Comparison of ENCODE assay signal across 27 mouse cellular contexts in the genomic region with DNA sequence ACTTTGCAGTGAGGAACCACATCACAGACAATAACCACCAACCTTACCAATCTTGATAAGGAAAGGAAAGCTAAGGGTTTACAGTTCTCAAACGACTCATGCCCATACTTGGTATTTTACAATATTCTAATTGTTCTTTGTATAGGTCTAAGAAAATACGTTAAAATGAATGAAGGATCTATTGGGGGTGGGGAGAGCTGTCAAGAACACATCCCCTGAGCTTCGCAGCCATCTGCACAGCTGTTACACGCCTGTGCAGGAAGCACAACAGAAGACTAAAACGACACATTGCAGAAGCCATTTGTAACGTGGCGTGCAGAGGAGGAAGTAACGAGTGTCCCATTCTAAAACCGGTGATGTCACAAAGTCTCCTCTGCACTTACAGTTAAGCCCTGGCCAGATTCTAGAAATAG.
DNase-seq lines count a peak whose midpoint lies in the region; ATAC-seq and TF ChIP-seq lines count a peak whose summit lies in the region.
"Had no signal": no experiment of that assay in that cellular context is flagged by ENCODE, and none has a peak within 500 bp of the region (broad histone marks: within the 10 kb centered on the region; RNA-seq: fewer than 3 reads in every experiment).

No protein-coding gene starts in this region.

- H3K4me2 ChIP-seq in midbrain, embryonic 11.5 days, result no peak overlapping the region
- H3K4me2 ChIP-seq: forebrain, embryonic 12.5 days; kidney, embryonic 15.5 days; limb, embryonic 15.5 days; liver, embryonic 15.5 days; lung, embryonic 15.5 days; midbrain, embryonic 12.5 days had no signal

- H3K4me3 ChIP-seq in midbrain, embryonic 11.5 days (ENCODE audit: low read depth, low read length), result no peak overlapping the region
- H3K4me3 ChIP-seq in midbrain, embryonic 10.5 days, result no peak overlapping the region
- H3K4me3 ChIP-seq: forebrain, embryonic 12.5 days; heart, adult 2 months; kidney, embryonic 15.5 days; left cerebral cortex, adult 2 months; limb, embryonic 15.5 days; liver, embryonic 15.5 days; lung, embryonic 15.5 days; midbrain, embryonic 12.5 days had no signal

- no peaks in the 10 kb centered on the region for H3K9me3 ChIP-seq in midbrain, embryonic 11.5 days (ENCODE audit: control insufficient read depth, low read length)
- H3K9me3 ChIP-seq in midbrain, embryonic 10.5 days (replicated peaks), result no peaks in the 10 kb centered on the region
- H3K9me3 ChIP-seq: forebrain, embryonic 12.5 days; kidney, embryonic 15.5 days; limb, embryonic 15.5 days; liver, embryonic 15.5 days; lung, embryonic 15.5 days; midbrain, embryonic 12.5 days had no signal

- no peak for ATAC-seq in midbrain, embryonic 11.5 days (ENCODE audit: low FRiP score)
- ATAC-seq: hindbrain, postnatal 0 days had no signal

- no peak overlapping the region for H3K9ac ChIP-seq in midbrain, embryonic 11.5 days (ENCODE audit: low read length)
- H3K9ac ChIP-seq: forebrain, embryonic 12.5 days; kidney, embryonic 15.5 days; limb, embryonic 15.5 days; liver, embryonic 15.5 days; lung, embryonic 15.5 days; midbrain, embryonic 12.5 days had no signal

- 86% methylated on average over 9 of the region's 9 CpGs for WGBS in midbrain, embryonic 11.5 days
- WGBS in midbrain, embryonic 10.5 days, result 91% methylated on average over 9 of the region's 9 CpGs

- no peaks in the 10 kb centered on the region for H3K4me1 ChIP-seq in midbrain, embryonic 11.5 days (ENCODE audit: control insufficient read depth, insufficient read depth, low read length)
- H3K4me1 ChIP-seq in midbrain, embryonic 10.5 days, result no peaks in the 10 kb centered on the region
- H3K4me1 ChIP-seq: forebrain, embryonic 12.5 days; kidney, embryonic 15.5 days; limb, embryonic 15.5 days; liver, embryonic 15.5 days; lung, embryonic 15.5 days; midbrain, embryonic 12.5 days had no signal

- TF ChIP-seq CTCF in brain, embryonic 14.5 days (IDR thresholded peaks at IDR 0.05; ENCODE audit: borderline replicate concordance, extremely low read depth, insufficient read depth, insufficient read length), result no peak

- H3K27ac ChIP-seq in midbrain, embryonic 11.5 days (ENCODE audit: low read depth, low read length), result no peak overlapping the region
- no peak overlapping the region for H3K27ac ChIP-seq in midbrain, embryonic 10.5 days (replicated peaks)
- H3K27ac ChIP-seq: forebrain, embryonic 12.5 days; heart, adult 2 months; hindbrain, postnatal 0 days; kidney, embryonic 15.5 days; left cerebral cortex, adult 2 months; limb, embryonic 15.5 days; liver, embryonic 15.5 days; lung, embryonic 15.5 days; midbrain, embryonic 12.5 days had no signal

- H3K36me3 ChIP-seq in midbrain, embryonic 11.5 days (ENCODE audit: control insufficient read depth, insufficient read depth, low read length), result no peaks in the 10 kb centered on the region
- no peaks in the 10 kb centered on the region for H3K36me3 ChIP-seq in midbrain, embryonic 10.5 days
- H3K36me3 ChIP-seq: forebrain, embryonic 12.5 days; liver, embryonic 15.5 days; midbrain, embryonic 12.5 days had no signal

- H3K27me3 ChIP-seq in midbrain, embryonic 11.5 days (ENCODE audit: control insufficient read depth, insufficient read depth, low read length), result no peaks in the 10 kb centered on the region
- H3K27me3 ChIP-seq in midbrain, embryonic 10.5 days (ENCODE audit: low read depth, poor library complexity, severe bottlenecking), result no peaks in the 10 kb centered on the region
- H3K27me3 ChIP-seq: forebrain, embryonic 12.5 days; kidney, embryonic 15.5 days; limb, embryonic 15.5 days; liver, embryonic 15.5 days; lung, embryonic 15.5 days; midbrain, embryonic 12.5 days had no signal

- DNase-seq in midbrain, embryonic 11.5 days (ENCODE audit: low spot score, missing footprints), result peak; percentile 62
- DNase-seq in midbrain, embryonic 10.5 days (ENCODE audit: low spot score), result no peak
- peak; percentile 41 for DNase-seq in brain, embryonic 14.5 days (ENCODE audit: low read depth)
- peak; percentile 64 for DNase-seq in naive thymus-derived CD4-positive, alpha-beta T cell, adult 2 months (ENCODE audit: low read depth)
- peak; percentile 51 for DNase-seq in thymus, postnatal 4 days
- DNase-seq in right cerebral cortex, postnatal 36 days (ENCODE audit: low spot score in 2 of 2), result no peak
- DNase-seq in heart, adult 18-20 months, result no peak
- DNase-seq in heart, adult 8-10 months (ENCODE audit: low spot score), result no peak
- DNase-seq: adrenal gland, postnatal 36 days; cerebellum, adult 11 months; cerebellum, adult 9-11 months; gastrocnemius, postnatal 10 days; heart, adult 2 months; kidney, adult 11 months; kidney, postnatal 4 days; layer of hippocampus, adult 9-11 months; left cerebral cortex, postnatal 4 days; lung, postnatal 4 days; right cerebral cortex, postnatal 14 days had no signal

- no peak for TF ChIP-seq POLR2A in brain, embryonic 14.5 days (IDR thresholded peaks at IDR 0.05; ENCODE audit: borderline replicate concordance, extremely low read depth, insufficient read depth, insufficient read length, poor library complexity, severe bottlenecking)

Comparison
In these comparisons a context has a peak if more than half of its experiments do, and no peak if none do; other contexts are left out.
1. DNase-seq: peak in midbrain, embryonic 11.5 days (single experiment), brain, embryonic 14.5 days (single experiment), naive thymus-derived CD4-positive, alpha-beta T cell, adult 2 months (single experiment) and thymus, postnatal 4 days (single experiment); none in midbrain, embryonic 10.5 days (single experiment), right cerebral cortex, postnatal 36 days (0 of 2), heart, adult 18-20 months (0 of 2) and heart, adult 8-10 months (single experiment).